Mouse (Mus musculus) lung, embryonic 14.5 days (tissue): ENCODE results near the gene Prdm10. TPM values are rescaled to one million over a fixed set of nuclear protein-coding genes. Genes with fewer than 3 reads are reported as not detected.
A peak's percentile ranks its signal among the peaks of the same experiment; 100 is the strongest.

Experiments
- ATAC-seq: fragments of 200-750 bp; cut with Nextera tagmentation; 2 replicates; pipeline ENCODE4 v1.8.0; 2017; ENCODE audit warnings: mild to moderate bottlenecking, moderate TSS enrichment, moderate library complexity; ENCODE audit not compliant: insufficient read depth
- DNase-seq: peaks from one replicate; pipeline ENCODE4 v3.0.0-alpha.2; 2015
- H3K27ac ChIP-seq: fragments of 300-500 bp; sonication (generic); 2 replicates; pipeline ENCODE4 v1.5.1; 2014; ENCODE audit warnings: low read depth, mild to moderate bottlenecking, moderate library complexity
- H3K27me3 ChIP-seq: fragments of 300-500 bp; sonication (generic); 2 replicates; pipeline ENCODE4 v1.6.1; 2014; ENCODE audit warnings: low read length, control low read depth; ENCODE audit not compliant: insufficient read depth
- H3K36me3 ChIP-seq: fragments of 300-500 bp; sonication (generic); 2 replicates; pipeline ENCODE4 v1.6.1; 2014; ENCODE audit warnings: control low read depth; ENCODE audit not compliant: insufficient read depth
- H3K4me1 ChIP-seq: fragments of 300-500 bp; sonication (generic); 2 replicates; pipeline ENCODE4 v1.6.1; 2014; ENCODE audit warnings: antibody characterized with exemption, control low read depth; ENCODE audit not compliant: insufficient read depth
- H3K4me2 ChIP-seq: fragments of 300-500 bp; sonication (generic); 2 replicates; pipeline ENCODE4 v1.6.1; 2014; ENCODE audit warnings: mild to moderate bottlenecking
- H3K4me3 ChIP-seq: fragments of 300-500 bp; sonication (generic); 2 replicates; pipeline ENCODE4 v1.5.1; 2014; ENCODE audit warnings: low read depth, low read length
- H3K9ac ChIP-seq: fragments of 300-500 bp; sonication (generic); 2 replicates; pipeline ENCODE4 v1.6.1; 2014
- H3K9me3 ChIP-seq: fragments of 300-500 bp; sonication (generic); 2 replicates; pipeline ENCODE4 v1.6.1; 2016; ENCODE audit warnings: low read depth, low read length, control low read depth
- CTCF ChIP-seq: IDR thresholded peaks from 2 replicates; pipeline ENCODE4 v1.5.1; 2016; ENCODE audit warnings: antibody characterized with exemption, low read depth
- WGBS: fragments of 180-500 bp; shearing (Covaris S2); extraction: QIAGEN DNeasy Blood & Tissue Kit; methylation state at CpG from one replicate; pipeline ENCODE4 v1.1.7; 2014; 5-methylcytosine and 5-hydroxymethylcytosine counted together
- polyA plus RNA-seq: library from polyadenylated mRNA; unstranded; fragments of >200 nt; fragmentation: Nextera tagmentation; extraction: Ambion mirVana; gene quantifications from 2 replicates; pipeline ENCODE4 v1.2.1, GENCODE M21; 2014

The Prdm10 gene
- polyA plus RNA-seq, 1 experiment from 2014 or later, result 6.7 TPM

GRCm38 (mm10) chr9:31262226-31263105 lies 17.9 kb upstream of the Prdm10 start:
- Histone ChIP-seq H3K9ac (no peak overlapping the region), H3K27me3 (no peaks in the 10 kb centered on the region), H3K4me3 (no peak overlapping the region), H3K36me3 (no peaks in the 10 kb centered on the region), H3K4me2 (no peak overlapping the region), H3K9me3 (no peaks in the 10 kb centered on the region), H3K27ac (no peak overlapping the region), H3K4me1 (peaks cover 9% of the 10 kb centered on the region)
- ATAC-seq, result no peak; the same call in 1 of the 2 replicates
- TF ChIP-seq CTCF, result 0 out of 2 replicates have a peak, but pooled peaks have one; percentile 5
- 27% methylated on average over 4 of the region's 4 CpGs for WGBS
- DNase-seq, result peak; percentile 41

GRCm38 (mm10) chr9:31266013-31266659 lies 14.2 kb upstream of the Prdm10 start:
- no peak overlapping the region for H3K9ac ChIP-seq
- DNase-seq (peak; percentile 91), ATAC-seq (peak; percentile 75; the same call in 1 of the 2 replicates)
- H3K4me2 ChIP-seq, result peak overlapping the region; percentile 13; the same call in 1 of the 2 replicates
- 20% methylated on average over 5 of the region's 5 CpGs for WGBS
- peaks cover 9% of the 10 kb centered on the region for H3K4me1 ChIP-seq
- TF ChIP-seq CTCF, result no peak
- no peaks in the 10 kb centered on the region for H3K36me3 ChIP-seq
- H3K27ac ChIP-seq, result peak overlapping the region; percentile 83
- no peaks in the 10 kb centered on the region for H3K9me3 ChIP-seq
- H3K27me3 ChIP-seq, result no peaks in the 10 kb centered on the region
- no peak overlapping the region for H3K4me3 ChIP-seq

- H3K4me3 ChIP-seq, result no peak overlapping the region
- no peaks in the 10 kb centered on the region for H3K27me3 ChIP-seq
- peak; percentile 10 for DNase-seq
- no peaks in the 10 kb centered on the region for H3K4me1 ChIP-seq
- no peak overlapping the region for H3K9ac ChIP-seq
- no peak for ATAC-seq
- WGBS, result 63% methylated on average over 8 of the region's 8 CpGs
- H3K9me3 ChIP-seq, result no peaks in the 10 kb centered on the region
- TF ChIP-seq CTCF, result no peak
- H3K27ac ChIP-seq, result no peak overlapping the region
- no peaks in the 10 kb centered on the region for H3K36me3 ChIP-seq
- H3K4me2 ChIP-seq, result no peak overlapping the region
These were observed 8.9 kb upstream of the Prdm10 start for GRCm38 (mm10) chr9:31271221-31272015.

GRCm38 (mm10) chr9:31272160-31272559 lies 8.2 kb upstream of the Prdm10 start:
- H3K9me3 ChIP-seq, result no peaks in the 10 kb centered on the region
- 68% methylated on average over 4 of the region's 4 CpGs for WGBS
- ATAC-seq, result no peak
- no peak overlapping the region for H3K9ac ChIP-seq
- no peak for DNase-seq
- no peaks in the 10 kb centered on the region for H3K4me1 ChIP-seq
- no peaks in the 10 kb centered on the region for H3K36me3 ChIP-seq
- no peak overlapping the region for H3K4me2 ChIP-seq
- no peak overlapping the region for H3K4me3 ChIP-seq
- no peak overlapping the region for H3K27ac ChIP-seq
- H3K27me3 ChIP-seq, result no peaks in the 10 kb centered on the region
- TF ChIP-seq CTCF, result no peak

- Histone ChIP-seq H3K36me3 (no peaks in the 10 kb centered on the region), H3K4me3 (no peak overlapping the region), H3K4me2 (no peak overlapping the region), H3K9me3 (no peaks in the 10 kb centered on the region), H3K27me3 (no peaks in the 10 kb centered on the region), H3K27ac (peak overlapping the region; percentile 99; the same call in 1 of the 2 replicates), H3K4me1 (peaks cover 9% of the 10 kb centered on the region; the same call in 1 of the 2 replicates), H3K9ac (no peak overlapping the region)
- no peak for TF ChIP-seq CTCF
- ATAC-seq, result no peak
- DNase-seq, result no peak
- 70% methylated on average over 7 of the region's 7 CpGs for WGBS
These were observed 1.7 kb upstream of the Prdm10 start for GRCm38 (mm10) chr9:31278651-31279050.

- peak overlapping the region; percentile 98 for H3K9ac ChIP-seq
- peak; percentile 19 for DNase-seq
- TF ChIP-seq CTCF, result no peak
- H3K4me1 ChIP-seq, result peaks cover 9% of the 10 kb centered on the region; the same call in 1 of the 2 replicates
- no peak for ATAC-seq
- H3K27ac ChIP-seq, result peak overlapping the region; percentile 99
- no peaks in the 10 kb centered on the region for H3K9me3 ChIP-seq
- 53% methylated on average over 2 of the region's 2 CpGs for WGBS
- no peaks in the 10 kb centered on the region for H3K36me3 ChIP-seq
- H3K4me3 ChIP-seq, result peak overlapping the region; percentile 75
- no peaks in the 10 kb centered on the region for H3K27me3 ChIP-seq
- H3K4me2 ChIP-seq, result peak overlapping the region; percentile 81
These were observed 1.0 kb upstream of the Prdm10 start for GRCm38 (mm10) chr9:31279306-31279705.
